Mouse (Mus musculus) spleen, adult 2 months (tissue): ENCODE results near the gene Swsap1.

Experiments used
- CTCF ChIP-seq: fragments of 200-500 bp; IDR thresholded peaks from 2 replicates; pipeline ENCODE4 v1.5.1; 2011; ENCODE audit warnings: mild to moderate bottlenecking, inconsistent platforms; ENCODE audit not compliant: insufficient read depth, insufficient read length, insufficient replicate concordance; ENCODE audit errors: extremely low read depth
- POLR2A ChIP-seq: fragments of 200-500 bp; IDR thresholded peaks from 2 replicates; pipeline ENCODE4 v1.6.1; 2011; ENCODE audit warnings: low read depth, low read length, inconsistent platforms

GRCm38 (mm10) chr9:21932006-21932405, 23.5 kb upstream of the Swsap1 start:
- TF ChIP-seq POLR2A (no peak), CTCF (no peak)
